Mouse (Mus musculus) erythroblast, embryonic 14.5 days (primary cell): ENCODE results near the gene Cflar.

Experiments
- GATA1 ChIP-seq: IDR thresholded peaks from 2 replicates; pipeline ENCODE4 v1.6.1; 2012; ENCODE audit warnings: low read length, inconsistent platforms, mixed read lengths
- TAL1 ChIP-seq: IDR thresholded peaks from 3 replicates; pipeline ENCODE4 v1.6.1; 2012; ENCODE audit warnings: low read length, inconsistent platforms, mixed read lengths

- TF ChIP-seq TAL1 = no peak
- TF ChIP-seq GATA1 = no peak
Observed at GRCm38 (mm10) chr1:58769136-58769535, 57.8 kb downstream of the Cflar start.
